Mouse (Mus musculus) CH12.LX (cell line): Measurements from ENCODE around the gene 4931428L18Rik.

Experiments
- BHLHE40 ChIP-seq: IDR thresholded peaks from 2 replicates; pipeline ENCODE4 v1.6.1; 2011; ENCODE audit warnings: mild to moderate bottlenecking, low read depth, low read length, improper control_type of control experiment
- CHD1 ChIP-seq: IDR thresholded peaks from 2 replicates; pipeline ENCODE4 v1.6.1; 2012; ENCODE audit warnings: low read depth, low read length, improper control_type of control experiment, inconsistent platforms
- CTCF ChIP-seq, 2 experiments: IDR thresholded peaks in 1 of 2; conservative IDR thresholded peaks in 1 of 2; 2 replicates each; pipeline ENCODE4 v1.5.1; 2011 to 2012; ENCODE audit warnings: low read depth in 2 of 2, low read length in 2 of 2, improper control_type of control experiment in 1 of 2, inconsistent platforms in 1 of 2, mild to moderate bottlenecking in 1 of 2, moderate library complexity in 1 of 2
- EP300 ChIP-seq: IDR thresholded peaks from 2 replicates; pipeline ENCODE4 v1.6.1; 2011; ENCODE audit warnings: low read length, improper control_type of control experiment
- GABPA ChIP-seq: IDR thresholded peaks from 2 replicates; pipeline ENCODE4 v1.6.1; 2012; ENCODE audit warnings: low read depth, low read length, improper control_type of control experiment, inconsistent platforms; ENCODE audit not compliant: insufficient replicate concordance
- HCFC1 ChIP-seq: IDR thresholded peaks from 2 replicates; pipeline ENCODE4 v1.6.1; 2012; ENCODE audit warnings: low read depth, mild to moderate bottlenecking, inconsistent platforms, low read length, improper control_type of control experiment
- MAFK ChIP-seq: IDR thresholded peaks from 2 replicates; pipeline ENCODE4 v1.6.1; 2011; ENCODE audit warnings: low read length, improper control_type of control experiment; ENCODE audit not compliant: insufficient replicate concordance
- MAX ChIP-seq: IDR thresholded peaks from 2 replicates; pipeline ENCODE4 v1.6.1; 2011; ENCODE audit warnings: low read length, improper control_type of control experiment
- MEF2A ChIP-seq: IDR thresholded peaks from 2 replicates; pipeline ENCODE4 v1.6.1; 2014; ENCODE audit warnings: low read depth, mild to moderate bottlenecking, inconsistent platforms, low read length, improper control_type of control experiment, borderline replicate concordance
- POLR2A ChIP-seq: IDR thresholded peaks from 2 replicates; pipeline ENCODE4 v1.6.1; 2011; ENCODE audit warnings: low read depth, mild to moderate bottlenecking, improper control_type of control experiment, low read length
- RAD21 ChIP-seq: IDR thresholded peaks from 2 replicates; pipeline ENCODE4 v1.6.1; 2011; ENCODE audit warnings: low read depth, mild to moderate bottlenecking, low read length, improper control_type of control experiment, moderate library complexity
- SIN3A ChIP-seq: IDR thresholded peaks from 2 replicates; pipeline ENCODE4 v1.6.1; 2012; ENCODE audit warnings: low read length, improper control_type of control experiment, inconsistent platforms

- TF ChIP-seq CTCF (conservative IDR thresholded peaks at IDR 0.05 in 1 of 2, IDR thresholded peaks at IDR 0.05 in 1 of 2; ENCODE audit: low read depth in 2 of 2, low read length in 2 of 2), result no peak
- TF ChIP-seq SIN3A, result no peak; the same call in 1 of the 2 replicates
- no peak for TF ChIP-seq GABPA
- no peak for TF ChIP-seq POLR2A
- TF ChIP-seq HCFC1, result no peak
- no peak for TF ChIP-seq EP300
- TF ChIP-seq MAFK, result no peak
- no peak for TF ChIP-seq CHD1
- no peak for TF ChIP-seq RAD21
- no peak for TF ChIP-seq MAX
- no peak for TF ChIP-seq BHLHE40
- TF ChIP-seq MEF2A, result no peak
These were observed 273.4 kb downstream of the 4931428L18Rik start for GRCm38 (mm10) chr1:30948950-30949639.
